Mouse (Mus musculus): ENCODE measurements around the gene Lima1.

GRCm38 (mm10) chr15:99812097-99812496 lies 63.2 kb downstream of the Lima1 start:
- TF ChIP-seq POLR2AphosphoS2 (IDR thresholded peaks at IDR 0.05; ENCODE audit: insufficient read length, low read depth) (no peak), POLR2A (IDR thresholded peaks at IDR 0.05; ENCODE audit: insufficient read length, low read depth) (no peak), MAX (IDR thresholded peaks at IDR 0.05; ENCODE audit: low read depth) (no peak), USF1 (IDR thresholded peaks at IDR 0.05; ENCODE audit: low read depth) (no peak), SRF (IDR thresholded peaks at IDR 0.05; ENCODE audit: control insufficient read depth, insufficient read length, low read depth) (no peak)
